In the genomic region with DNA sequence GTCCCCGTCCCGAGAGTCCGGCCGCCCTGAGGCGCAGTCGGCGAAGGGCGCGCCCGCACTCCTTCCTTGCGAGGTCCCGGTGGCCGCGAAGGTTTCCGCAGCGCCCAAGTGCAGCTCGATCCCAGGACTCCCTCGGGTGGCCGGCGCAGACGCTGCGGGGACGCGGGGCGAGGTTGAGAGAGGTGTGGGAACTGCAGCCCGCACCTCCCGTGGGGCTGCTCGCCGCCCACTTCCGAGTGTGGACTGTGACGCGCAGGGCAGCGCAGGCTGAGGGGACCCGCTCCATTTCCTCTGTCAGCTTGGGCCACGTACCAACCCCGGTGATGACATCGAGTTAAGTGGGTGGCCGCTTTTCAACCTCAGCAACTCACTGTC, we compare ENCODE assay signal across 8 mouse cellular contexts. TPM values are rescaled to one million over a fixed set of nuclear protein-coding genes. Genes with fewer than 3 reads are reported as not detected.
DNase-seq lines count a peak whose midpoint lies in the region; ATAC-seq lines count a peak whose summit lies in the region.

No protein-coding gene starts in this region.

- no peak overlapping the region; the same call in 1 of the 2 replicates for H3K27ac ChIP-seq in limb, embryonic 13.5 days
- peak overlapping the region; percentile 46 for H3K27ac ChIP-seq in midbrain, embryonic 15.5 days

- peaks cover 12% of the 10 kb centered on the region for H3K4me1 ChIP-seq in limb, embryonic 13.5 days
- peaks cover 13% of the 10 kb centered on the region for H3K4me1 ChIP-seq in midbrain, embryonic 15.5 days

- no peaks in the 10 kb centered on the region for H3K36me3 ChIP-seq in limb, embryonic 13.5 days
- H3K36me3 ChIP-seq in midbrain, embryonic 15.5 days (replicated peaks), result no peaks in the 10 kb centered on the region

- H3K4me2 ChIP-seq in limb, embryonic 13.5 days (replicated peaks), result peak overlapping the region; percentile 97
- peak overlapping the region; percentile 96 for H3K4me2 ChIP-seq in midbrain, embryonic 15.5 days

- peak; percentile 71 for ATAC-seq in inflammation-experienced regulatory T-cells, adult 6 months
- peak; percentile 66; the same call in 1 of the 2 replicates for ATAC-seq in limb, embryonic 13.5 days (ENCODE audit: low FRiP score, low read depth)
- ATAC-seq in midbrain, embryonic 15.5 days (replicated peaks), result peak; percentile 66

- under 1% methylated on average over 27 of the region's 38 CpGs for WGBS in limb, embryonic 13.5 days
- WGBS in midbrain, embryonic 15.5 days, result 1% methylated on average over 32 of the region's 38 CpGs

- H3K4me3 ChIP-seq in limb, embryonic 13.5 days, result peak overlapping the region; percentile 76
- H3K4me3 ChIP-seq in midbrain, embryonic 15.5 days, result peak overlapping the region; percentile 66

- no peaks in the 10 kb centered on the region for H3K9me3 ChIP-seq in limb, embryonic 13.5 days
- H3K9me3 ChIP-seq in midbrain, embryonic 15.5 days, result no peaks in the 10 kb centered on the region

- H3K27me3 ChIP-seq in limb, embryonic 13.5 days, result peaks cover 39% of the 10 kb centered on the region
- peaks cover 32% of the 10 kb centered on the region for H3K27me3 ChIP-seq in midbrain, embryonic 15.5 days (replicated peaks)

- H3K9ac ChIP-seq in limb, embryonic 13.5 days, result peak overlapping the region; percentile 84
- H3K9ac ChIP-seq in midbrain, embryonic 15.5 days, result peak overlapping the region; percentile 63

- DNase-seq in spleen, adult 18-20 months, result peak; percentile 50 to 55
- DNase-seq in spleen, postnatal 14 days (ENCODE audit: low spot score in 2 of 2), result no peak
- peak; percentile 30 to 39 for DNase-seq in cerebellum, postnatal 36 days
- DNase-seq in gastrocnemius, postnatal 4 days (ENCODE audit: low spot score in 2 of 2), result peak; percentile 48 to 50
- peak; percentile 18 to 22 for DNase-seq in thymus, postnatal 36 days

RNA-seq across cellular contexts. Expression of a gene that starts 0.4 kb away (rescaled TPM):
- total RNA-seq in gastrocnemius, postnatal 4 days (2021), result 1 to 10 TPM; 4.7 to 5.6 TPM
- polyA plus RNA-seq in inflammation-experienced regulatory T-cells, adult 6 months (2017; shearing (Covaris generic)), result under 1 TPM; 0.24 to 0.61 (median 0.40) TPM
- polyA plus RNA-seq in limb, embryonic 13.5 days (2015; fragmentation: Nextera tagmentation; extraction: Ambion mirVana), result 2.0 and 2.9 TPM in 2 replicates
- polyA plus RNA-seq in midbrain, embryonic 15.5 days (2015; fragmentation: Nextera tagmentation; extraction: Ambion mirVana), result 1.6 TPM in 2 replicates

RNA-seq across cellular contexts. Expression of a gene that starts 41.6 kb away (rescaled TPM):
- total RNA-seq in gastrocnemius, postnatal 4 days (2021), result 10 to 100 TPM; 78.6 to 87.9 TPM
- 10 to 100 TPM; 60.0 to 71.8 (median 60.4) TPM for polyA plus RNA-seq in inflammation-experienced regulatory T-cells, adult 6 months (2017; shearing (Covaris generic))
- 138 and 139 TPM in 2 replicates for polyA plus RNA-seq in limb, embryonic 13.5 days (2015; fragmentation: Nextera tagmentation; extraction: Ambion mirVana)
- polyA plus RNA-seq in midbrain, embryonic 15.5 days (2015; fragmentation: Nextera tagmentation; extraction: Ambion mirVana), result 224 and 234 TPM in 2 replicates

Comparison
In these comparisons a context has a peak if more than half of its experiments do, and no peak if none do; other contexts are left out.
1. DNase-seq: peak in spleen, adult 18-20 months (2 of 2), cerebellum, postnatal 36 days (2 of 2), gastrocnemius, postnatal 4 days (2 of 2) and thymus, postnatal 36 days (2 of 2); none in spleen, postnatal 14 days (0 of 2).
2. Peak in every context shown above with its lines, with median percentiles within 50 percentile points of each other: ATAC-seq.